Mouse (Mus musculus): ENCODE measurements around the gene Map1b.

- TF ChIP-seq CTCF (IDR thresholded peaks at IDR 0.05; ENCODE audit: borderline replicate concordance, insufficient read depth, low read length) (no peak), POLR2A (IDR thresholded peaks at IDR 0.05; ENCODE audit: low read depth, low read length) (no peak)
Observed at GRCm38 (mm10) chr13:99538851-99539250, 22.5 kb upstream of the Map1b start.

Data from embryonic fibroblast, embryonic 13.5 days (primary cell).